Mouse (Mus musculus) testis, postnatal 10 days (tissue): Measurements from ENCODE around the gene Hacd2.

Source experiments
- DNase-seq: peaks from one replicate; pipeline ENCODE4 v3.0.0; 2021; ENCODE audit warnings: low spot score

The Hacd2 gene

GRCm38 (mm10) chr16:35022242-35023137, at the start of gene Hacd2:
TSS of gene Hacd2 (plus strand) at chr16:35022428.
- peak; percentile 98 for DNase-seq

- DNase-seq = no peak
Observed at GRCm38 (mm10) chr16:34972471-34972870, 49.8 kb upstream of the Hacd2 start.

GRCm38 (mm10) chr16:34975544-34975943, 46.7 kb upstream of the Hacd2 start:
- peak; percentile 40 for DNase-seq

GRCm38 (mm10) chr16:34976630-34977029, 45.6 kb upstream of the Hacd2 start:
- DNase-seq = peak; percentile 68

GRCm38 (mm10) chr16:34978018-34978417, 44.2 kb upstream of the Hacd2 start:
- DNase-seq = peak; percentile 48

GRCm38 (mm10) chr16:34981009-34981408, 41.2 kb upstream of the Hacd2 start:
- DNase-seq = peak; percentile 37

GRCm38 (mm10) chr16:34984203-34985030, 37.8 kb upstream of the Hacd2 start:
- DNase-seq = peak; percentile 52

- no peak for DNase-seq
Observed at GRCm38 (mm10) chr16:34985031-34985346, 37.2 kb upstream of the Hacd2 start.

GRCm38 (mm10) chr16:34986211-34986825, 35.9 kb upstream of the Hacd2 start:
- no peak for DNase-seq

- DNase-seq = no peak
Observed at GRCm38 (mm10) chr16:34991365-34991764, 30.9 kb upstream of the Hacd2 start.

- DNase-seq = no peak
Observed at GRCm38 (mm10) chr16:34992854-34993253, 29.4 kb upstream of the Hacd2 start.

GRCm38 (mm10) chr16:34993694-34994330, 28.4 kb upstream of the Hacd2 start:
- DNase-seq = no peak

- peak; percentile 63 for DNase-seq
Observed at GRCm38 (mm10) chr16:34994641-34995141, 27.5 kb upstream of the Hacd2 start.

- peak; percentile 88 for DNase-seq
Observed at GRCm38 (mm10) chr16:34996133-34996532, 26.1 kb upstream of the Hacd2 start.

- no peak for DNase-seq
Observed at GRCm38 (mm10) chr16:34997052-34997451, 25.2 kb upstream of the Hacd2 start.

- DNase-seq = peak; percentile 62
Observed at GRCm38 (mm10) chr16:34997576-34997975, 24.7 kb upstream of the Hacd2 start.

GRCm38 (mm10) chr16:34999016-34999415, 23.2 kb upstream of the Hacd2 start:
- no peak for DNase-seq

- no peak for DNase-seq
Observed at GRCm38 (mm10) chr16:34999986-35000385, 22.2 kb upstream of the Hacd2 start.

GRCm38 (mm10) chr16:35000923-35001560, 21.2 kb upstream of the Hacd2 start:
- no peak for DNase-seq

GRCm38 (mm10) chr16:35004356-35004755, 17.9 kb upstream of the Hacd2 start:
- DNase-seq = no peak

GRCm38 (mm10) chr16:35004756-35005155, 17.5 kb upstream of the Hacd2 start:
- DNase-seq = no peak
